Mouse (Mus musculus): ENCODE measurements at regions not wholly inside any gene's neighbourhood (a gene's known extent, or its start where the extent isn't known, plus 50 kb on each side); places are given as distances from the start of the nearest gene placed in this dataset.
"Not testable (repeated sequence)": the region's sequence is repeated elsewhere in the genome, so short reads cannot be mapped to it uniquely, and the experiment has no call there.

DNA sequence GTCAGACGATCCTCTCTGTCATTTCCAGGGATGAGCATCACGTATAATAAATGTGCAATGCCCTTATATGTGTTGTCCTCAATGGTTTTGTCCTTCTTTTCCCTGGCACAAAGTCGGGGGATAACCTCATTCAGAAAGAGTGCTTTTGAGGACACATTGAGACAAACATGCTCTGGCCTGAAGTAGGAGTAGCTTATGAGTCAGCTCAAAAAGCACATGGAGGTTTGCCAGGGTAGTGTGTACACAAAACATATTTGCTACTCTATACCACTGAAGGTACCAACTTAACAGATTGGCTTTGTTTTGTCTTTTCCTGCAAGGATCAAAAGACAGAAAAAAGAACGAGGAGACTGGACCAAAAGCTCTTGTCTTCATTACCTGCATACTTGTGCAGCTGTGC is 682.1 kb upstream of the Grid2 start:
- DNase-seq (ENCODE audit: low spot score in 2 of 2): no peak

DNA sequence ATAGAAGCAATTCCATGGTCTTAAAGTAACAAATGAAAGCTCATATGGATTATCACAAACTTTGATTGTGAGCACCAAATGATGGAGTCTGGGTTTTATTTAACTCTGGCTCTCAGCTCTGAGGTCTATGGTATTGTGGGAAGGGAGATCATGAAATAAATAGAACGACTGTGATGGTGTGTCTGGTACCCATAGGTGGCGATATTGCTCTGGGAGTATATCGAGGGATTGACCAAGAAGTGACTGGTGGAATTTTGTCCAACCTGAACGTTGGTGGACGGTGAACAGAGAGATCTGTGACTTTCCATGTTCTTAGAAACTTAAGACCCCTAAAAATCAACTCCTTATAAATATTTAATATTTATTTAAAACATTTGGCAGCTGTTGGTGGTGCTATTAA is 679.5 kb upstream of the Grid2 start:
- peak in 1 of 2 experiments; percentile 21 for DNase-seq (ENCODE audit: low spot score in 2 of 2)

DNA sequence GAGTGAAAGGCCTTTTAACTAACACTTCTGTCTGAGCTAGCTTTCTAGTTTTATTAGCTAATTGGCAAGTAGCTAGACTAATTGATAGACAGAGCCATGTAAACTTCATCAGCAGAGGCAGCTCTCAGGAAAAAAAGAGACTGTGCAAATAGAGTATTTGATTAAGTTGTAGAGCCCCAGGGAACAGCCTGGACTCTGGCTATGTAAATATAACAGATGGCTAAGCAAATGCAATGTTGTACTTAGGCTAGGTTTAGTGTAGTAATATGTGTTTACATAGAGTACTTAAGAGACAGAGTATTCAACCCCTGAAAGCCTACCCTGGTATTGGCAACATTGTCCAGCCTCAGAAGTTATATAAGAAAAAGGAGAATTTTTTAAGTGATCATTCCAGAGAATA is 635.1 kb upstream of the Grid2 start:
- DNase-seq (ENCODE audit: low spot score in 2 of 2): no peak

DNA sequence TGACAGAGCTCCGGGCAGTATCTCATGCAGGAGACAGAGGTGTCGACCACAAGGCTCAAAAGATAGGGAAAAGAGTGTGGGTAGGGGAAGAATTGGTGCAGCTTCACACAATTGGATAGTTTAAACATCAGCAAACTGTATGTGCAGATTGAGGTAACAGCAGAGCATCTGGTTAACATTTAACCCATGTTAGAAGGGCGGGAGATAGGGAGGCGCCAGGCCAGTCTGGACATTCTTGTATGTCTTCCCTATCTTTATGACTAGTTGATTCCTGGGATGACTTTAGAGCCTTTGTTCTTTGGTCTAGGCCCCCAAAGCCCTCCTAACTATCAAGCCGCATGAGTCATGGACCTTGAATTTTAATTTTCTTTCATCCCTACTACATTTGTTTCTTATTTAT is 587.6 kb upstream of the Grid2 start:
- not testable (repeated sequence) for DNase-seq (ENCODE audit: low spot score in 2 of 2)

DNA sequence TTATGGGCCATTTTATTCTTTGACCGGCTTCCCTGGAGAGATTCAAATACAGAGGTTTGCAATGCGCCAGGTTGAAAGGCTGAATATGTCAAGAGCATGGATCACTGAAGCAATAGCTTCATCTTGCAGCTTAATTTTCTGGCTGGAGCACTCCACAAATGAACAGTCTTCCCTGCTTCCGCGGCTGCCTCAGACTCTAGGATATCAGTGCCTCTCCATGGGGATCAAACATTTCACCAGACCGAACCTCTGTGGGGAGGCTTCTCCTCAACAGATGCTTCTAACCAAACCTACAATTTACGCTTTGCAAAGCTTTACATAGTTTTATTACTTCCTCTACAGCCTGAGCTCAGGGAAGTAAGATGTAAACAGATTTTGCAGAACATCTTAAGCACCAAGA is 537.3 kb upstream of the Grid2 start:
- no peak for DNase-seq (ENCODE audit: low spot score in 2 of 2)

DNA sequence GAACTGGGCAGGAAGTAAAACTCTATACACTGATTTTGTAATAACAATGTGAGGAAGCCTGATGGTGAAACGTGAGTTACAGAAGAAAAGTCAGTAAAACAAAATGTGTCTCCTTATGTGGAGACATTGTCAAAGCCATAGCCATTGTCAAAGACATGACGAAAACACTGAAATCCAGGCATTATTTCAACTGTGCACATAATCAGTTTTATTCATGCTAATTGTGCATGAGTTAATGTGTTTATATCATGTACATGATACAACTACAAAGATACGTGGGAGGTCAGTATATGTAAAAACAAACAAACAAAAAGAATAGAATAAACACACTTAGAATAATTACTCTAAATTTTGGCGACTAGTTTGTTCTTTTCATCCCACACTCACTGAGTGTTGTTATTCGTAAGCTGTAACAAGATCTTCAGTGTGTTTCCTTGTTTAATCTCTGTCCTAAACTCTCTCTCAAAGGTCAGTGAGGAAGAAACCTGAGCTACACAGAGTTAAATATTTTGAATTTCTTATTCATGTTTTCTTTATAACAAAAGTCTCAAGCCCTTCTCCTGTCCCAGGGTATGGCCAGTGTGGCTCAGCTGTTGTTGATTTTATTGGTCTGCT is 536.0 kb upstream of the Grid2 start:
- DNase-seq (ENCODE audit: low spot score in 2 of 2): no peak

Measured in cerebellum, postnatal 4 days (tissue).